Mouse (Mus musculus): ENCODE results near the gene Prune2. TPM values are rescaled to one million over a fixed set of nuclear protein-coding genes. Genes with fewer than 3 reads are reported as not detected.
"Not testable (repeated sequence)": the region's sequence is repeated elsewhere in the genome, so short reads cannot be mapped to it uniquely, and the experiment has no call there.

Gene Prune2
- polyA plus RNA-seq, 1 experiment from 2014 or later = 7.7 TPM

GRCm38 (mm10) chr19:17166288-17166687 lies 210.4 kb downstream of the Prune2 start:
- H3K9ac ChIP-seq (replicated peaks; ENCODE audit: low read length) = no peak overlapping the region
- no peak overlapping the region for H3K27ac ChIP-seq (replicated peaks; ENCODE audit: low read depth, low read length)
- ATAC-seq (ENCODE audit: low FRiP score, low TSS enrichment) = no peak
- H3K27me3 ChIP-seq (ENCODE audit: control insufficient read depth, insufficient read depth, low read length) = no peaks in the 10 kb centered on the region
- H3K4me2 ChIP-seq (ENCODE audit: low read length) = no peak overlapping the region
- no peaks in the 10 kb centered on the region for H3K9me3 ChIP-seq (ENCODE audit: control insufficient read depth, low read length)
- no peak overlapping the region for H3K4me3 ChIP-seq (replicated peaks; ENCODE audit: low read depth, low read length)
- 89% methylated on average over 7 of the region's 7 CpGs for WGBS
- DNase-seq = no peak
- H3K36me3 ChIP-seq (ENCODE audit: control insufficient read depth, insufficient read depth, low read length) = no peaks in the 10 kb centered on the region
- H3K4me1 ChIP-seq (ENCODE audit: control insufficient read depth, insufficient read depth, low read length) = no peaks in the 10 kb centered on the region

GRCm38 (mm10) chr19:17168186-17168585 lies 212.3 kb downstream of the Prune2 start:
- DNase-seq (no peak), ATAC-seq (ENCODE audit: low FRiP score, low TSS enrichment) (no peak)
- Histone ChIP-seq H3K4me1 (ENCODE audit: control insufficient read depth, insufficient read depth, low read length) (no peaks in the 10 kb centered on the region), H3K36me3 (ENCODE audit: control insufficient read depth, insufficient read depth, low read length) (no peaks in the 10 kb centered on the region), H3K9me3 (ENCODE audit: control insufficient read depth, low read length) (no peaks in the 10 kb centered on the region), H3K27ac (replicated peaks; ENCODE audit: low read depth, low read length) (no peak overlapping the region), H3K4me3 (replicated peaks; ENCODE audit: low read depth, low read length) (no peak overlapping the region), H3K27me3 (ENCODE audit: control insufficient read depth, insufficient read depth, low read length) (no peaks in the 10 kb centered on the region), H3K9ac (replicated peaks; ENCODE audit: low read length) (no peak overlapping the region), H3K4me2 (ENCODE audit: low read length) (no peak overlapping the region)
- WGBS = 82% methylated on average over 9 of the region's 9 CpGs

DNA sequence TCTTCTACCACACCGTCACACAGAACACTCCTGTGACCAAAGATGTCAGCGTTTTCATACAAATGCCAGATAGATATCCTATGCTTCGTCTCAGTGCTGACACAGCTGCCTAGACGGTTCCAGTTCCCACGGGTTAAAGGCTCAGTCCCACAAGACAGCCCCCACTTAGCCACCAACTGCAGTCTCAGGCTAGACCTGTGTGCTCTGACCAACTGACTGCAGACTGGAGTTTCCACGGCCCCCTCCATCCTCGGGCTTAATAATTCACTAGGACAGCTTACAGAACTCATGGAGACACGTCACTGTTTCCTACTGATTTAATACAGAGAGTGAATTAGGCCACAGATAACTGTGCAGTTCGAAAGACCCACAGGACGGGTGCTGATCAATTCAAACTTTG lies 213.8 kb downstream of the Prune2 start:
- no peak for ATAC-seq (ENCODE audit: low FRiP score, low TSS enrichment)
- H3K36me3 ChIP-seq (ENCODE audit: control insufficient read depth, insufficient read depth, low read length) = no peaks in the 10 kb centered on the region
- DNase-seq = no peak

DNA sequence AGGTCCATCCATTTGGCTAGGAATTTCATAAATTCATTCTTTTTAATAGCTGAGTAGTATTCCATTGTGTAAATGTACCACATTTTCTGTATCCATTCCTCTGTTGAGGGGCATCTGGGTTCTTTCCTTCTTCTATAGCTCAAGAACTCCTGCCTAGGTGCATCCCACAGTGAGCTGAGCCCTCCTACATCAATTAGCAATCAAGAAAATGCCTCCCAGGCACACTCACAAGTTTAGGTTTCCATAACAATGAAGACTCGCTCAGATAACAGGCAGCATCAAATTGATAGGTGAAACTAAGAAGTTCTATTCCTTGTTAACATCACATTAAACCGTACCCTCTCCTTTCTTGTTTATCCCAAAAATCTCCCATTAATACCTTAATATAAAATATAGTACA lies 218.6 kb downstream of the Prune2 start:
- DNase-seq; H3K4me1 ChIP-seq (ENCODE audit: control insufficient read depth, insufficient read depth, low read length); H3K4me3 ChIP-seq (replicated peaks; ENCODE audit: low read depth, low read length); H3K9ac ChIP-seq (replicated peaks; ENCODE audit: low read length); H3K27ac ChIP-seq (replicated peaks; ENCODE audit: low read depth, low read length); H3K36me3 ChIP-seq (ENCODE audit: control insufficient read depth, insufficient read depth, low read length); H3K9me3 ChIP-seq (ENCODE audit: control insufficient read depth, low read length); H3K27me3 ChIP-seq (ENCODE audit: control insufficient read depth, insufficient read depth, low read length); ATAC-seq (ENCODE audit: low FRiP score, low TSS enrichment); H3K4me2 ChIP-seq (ENCODE audit: low read length): not testable (repeated sequence)
- WGBS = 91% methylated on average over 2 of the region's 2 CpGs

More for the DNA sequence above, 213.8 kb downstream of the Prune2 start:
- 80% methylated on average over 10 of the region's 10 CpGs for WGBS
- no peaks in the 10 kb centered on the region for H3K9me3 ChIP-seq (ENCODE audit: control insufficient read depth, low read length)
- no peak overlapping the region for H3K27ac ChIP-seq (replicated peaks; ENCODE audit: low read depth, low read length)
- H3K27me3 ChIP-seq (ENCODE audit: control insufficient read depth, insufficient read depth, low read length) = no peaks in the 10 kb centered on the region
- H3K4me2 ChIP-seq (ENCODE audit: low read length) = no peak overlapping the region
- H3K9ac ChIP-seq (replicated peaks; ENCODE audit: low read length) = no peak overlapping the region
- no peaks in the 10 kb centered on the region for H3K4me1 ChIP-seq (ENCODE audit: control insufficient read depth, insufficient read depth, low read length)
- no peak overlapping the region for H3K4me3 ChIP-seq (replicated peaks; ENCODE audit: low read depth, low read length)

DNA sequence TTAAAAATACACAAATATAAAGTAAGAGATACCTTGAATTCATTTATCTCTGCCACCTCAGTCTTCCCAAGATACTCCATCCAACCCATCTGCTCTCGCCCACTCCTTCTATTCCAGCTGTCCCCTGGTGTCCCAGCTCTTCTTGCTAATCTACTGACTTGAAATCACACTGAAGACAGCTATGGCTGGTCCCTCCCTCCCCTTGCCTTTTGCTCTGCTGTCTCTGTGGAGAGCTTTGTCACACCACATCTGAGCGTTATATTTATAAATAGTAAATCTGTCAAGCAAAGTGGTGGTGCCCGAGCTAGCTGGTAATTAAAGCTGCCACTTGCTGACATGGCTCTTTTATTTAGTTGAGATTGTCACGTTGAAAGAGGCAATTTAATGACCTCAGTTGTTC lies 224.6 kb downstream of the Prune2 start:
- DNase-seq = no peak
- no peak overlapping the region for H3K4me3 ChIP-seq (replicated peaks; ENCODE audit: low read depth, low read length)
- H3K27me3 ChIP-seq (ENCODE audit: control insufficient read depth, insufficient read depth, low read length) = no peaks in the 10 kb centered on the region
- H3K9ac ChIP-seq (replicated peaks; ENCODE audit: low read length) = no peak overlapping the region
- WGBS = 47% methylated on average over 4 of the region's 4 CpGs
- no peaks in the 10 kb centered on the region for H3K9me3 ChIP-seq (ENCODE audit: control insufficient read depth, low read length)
- no peak overlapping the region for H3K27ac ChIP-seq (replicated peaks; ENCODE audit: low read depth, low read length)
- H3K4me1 ChIP-seq (ENCODE audit: control insufficient read depth, insufficient read depth, low read length) = no peaks in the 10 kb centered on the region
- no peaks in the 10 kb centered on the region for H3K36me3 ChIP-seq (ENCODE audit: control insufficient read depth, insufficient read depth, low read length)
- no peak overlapping the region for H3K4me2 ChIP-seq (ENCODE audit: low read length)
- ATAC-seq (ENCODE audit: low FRiP score, low TSS enrichment) = no peak

DNA sequence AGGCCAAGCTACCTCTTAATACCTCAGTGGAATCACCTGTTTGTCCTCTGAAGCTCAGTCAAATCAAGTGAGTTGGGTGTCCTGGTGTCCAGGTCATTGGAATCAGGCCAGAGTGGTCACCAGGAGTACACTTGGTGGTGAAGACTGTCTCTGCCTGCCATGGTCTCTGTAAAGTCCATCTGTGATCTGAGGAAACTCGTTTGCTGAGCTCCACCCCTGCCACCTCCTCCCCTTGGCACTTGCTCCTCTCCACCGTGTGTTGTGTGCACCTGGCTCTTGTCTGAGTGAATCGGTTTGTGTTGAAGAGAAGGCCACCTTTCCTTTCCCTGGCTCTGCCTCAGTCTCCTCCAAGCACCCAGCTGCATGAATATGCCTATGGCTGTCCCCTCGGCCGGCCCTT lies 238.8 kb downstream of the Prune2 start:
- WGBS = 88% methylated on average over 5 of the region's 5 CpGs
- ATAC-seq (ENCODE audit: low FRiP score, low TSS enrichment) (no peak), DNase-seq (no peak)
- H3K36me3 ChIP-seq (ENCODE audit: control insufficient read depth, insufficient read depth, low read length) = no peaks in the 10 kb centered on the region
- H3K9ac ChIP-seq (replicated peaks; ENCODE audit: low read length) = no peak overlapping the region
- no peak overlapping the region for H3K4me3 ChIP-seq (replicated peaks; ENCODE audit: low read depth, low read length)
- H3K4me2 ChIP-seq (ENCODE audit: low read length) = no peak overlapping the region
- H3K27ac ChIP-seq (replicated peaks; ENCODE audit: low read depth, low read length) = no peak overlapping the region
- no peaks in the 10 kb centered on the region for H3K9me3 ChIP-seq (ENCODE audit: control insufficient read depth, low read length)
- no peaks in the 10 kb centered on the region for H3K4me1 ChIP-seq (ENCODE audit: control insufficient read depth, insufficient read depth, low read length)
- no peaks in the 10 kb centered on the region for H3K27me3 ChIP-seq (ENCODE audit: control insufficient read depth, insufficient read depth, low read length)

DNA sequence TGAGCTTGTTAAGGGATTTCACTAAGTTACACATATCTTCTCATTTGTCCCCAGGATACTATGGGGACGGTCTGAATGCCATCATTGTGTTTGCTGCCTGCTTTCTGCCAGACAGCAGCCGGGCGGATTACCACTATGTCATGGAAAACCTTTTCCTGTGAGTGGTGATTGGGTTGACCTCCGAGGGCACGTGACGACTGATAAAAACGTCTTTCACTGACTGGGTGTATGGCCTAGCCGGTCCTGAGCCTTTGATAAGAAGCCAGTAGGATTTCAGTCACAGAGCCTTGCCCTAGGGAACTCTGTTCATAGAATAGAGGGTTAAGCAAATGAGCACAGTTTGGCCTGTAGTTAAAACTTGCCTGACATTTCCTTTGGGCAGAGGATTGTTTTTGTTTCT lies 243.1 kb downstream of the Prune2 start:
- no peak overlapping the region for H3K27ac ChIP-seq (replicated peaks; ENCODE audit: low read depth, low read length)
- no peak overlapping the region for H3K4me3 ChIP-seq (replicated peaks; ENCODE audit: low read depth, low read length)
- H3K9ac ChIP-seq (replicated peaks; ENCODE audit: low read length) = no peak overlapping the region
- no peak for ATAC-seq (ENCODE audit: low FRiP score, low TSS enrichment)
- H3K27me3 ChIP-seq (ENCODE audit: control insufficient read depth, insufficient read depth, low read length) = no peaks in the 10 kb centered on the region
- no peak overlapping the region for H3K4me2 ChIP-seq (ENCODE audit: low read length)
- DNase-seq = peak; percentile 25
- no peaks in the 10 kb centered on the region for H3K4me1 ChIP-seq (ENCODE audit: control insufficient read depth, insufficient read depth, low read length)
- no peaks in the 10 kb centered on the region for H3K36me3 ChIP-seq (ENCODE audit: control insufficient read depth, insufficient read depth, low read length)
- no peaks in the 10 kb centered on the region for H3K9me3 ChIP-seq (ENCODE audit: control insufficient read depth, low read length)
- 43% methylated on average over 8 of the region's 8 CpGs for WGBS

- WGBS = 90% methylated on average over 7 of the region's 7 CpGs
- Histone ChIP-seq H3K36me3 (ENCODE audit: control insufficient read depth, insufficient read depth, low read length) (no peaks in the 10 kb centered on the region), H3K27me3 (ENCODE audit: control insufficient read depth, insufficient read depth, low read length) (no peaks in the 10 kb centered on the region), H3K9me3 (ENCODE audit: control insufficient read depth, low read length) (no peaks in the 10 kb centered on the region), H3K4me1 (ENCODE audit: control insufficient read depth, insufficient read depth, low read length) (no peaks in the 10 kb centered on the region), H3K4me3 (replicated peaks; ENCODE audit: low read depth, low read length) (no peak overlapping the region), H3K9ac (replicated peaks; ENCODE audit: low read length) (no peak overlapping the region), H3K4me2 (ENCODE audit: low read length) (no peak overlapping the region), H3K27ac (replicated peaks; ENCODE audit: low read depth, low read length) (no peak overlapping the region)
- ATAC-seq (ENCODE audit: low FRiP score, low TSS enrichment) = no peak
- no peak for DNase-seq
Observed at GRCm38 (mm10) chr19:17207141-17207540, 251.2 kb downstream of the Prune2 start.

DNA sequence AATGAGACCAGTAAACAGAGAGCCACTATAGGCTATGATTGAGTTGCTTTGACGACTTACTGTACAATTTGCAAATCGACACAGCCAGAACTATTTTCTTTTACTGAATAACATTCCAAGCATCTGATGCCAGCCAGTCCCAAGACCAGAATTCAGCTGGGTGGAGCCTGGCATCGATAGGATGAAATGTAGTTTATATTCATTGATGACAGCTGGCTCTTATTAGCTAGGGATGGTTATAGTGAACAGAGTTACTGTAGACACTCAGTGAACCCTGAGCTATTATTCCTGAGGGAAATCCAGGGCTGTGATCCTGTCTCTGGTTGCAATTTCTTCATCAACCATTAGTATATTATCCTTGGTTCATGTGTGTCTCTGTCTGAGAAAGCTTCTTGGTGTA lies 254.6 kb downstream of the Prune2 start:
- ATAC-seq (ENCODE audit: low FRiP score, low TSS enrichment) = no peak
- DNase-seq = no peak
- Histone ChIP-seq H3K9me3 (ENCODE audit: control insufficient read depth, low read length) (no peaks in the 10 kb centered on the region), H3K4me1 (ENCODE audit: control insufficient read depth, insufficient read depth, low read length) (no peaks in the 10 kb centered on the region), H3K9ac (replicated peaks; ENCODE audit: low read length) (no peak overlapping the region), H3K36me3 (ENCODE audit: control insufficient read depth, insufficient read depth, low read length) (no peaks in the 10 kb centered on the region), H3K4me2 (ENCODE audit: low read length) (no peak overlapping the region), H3K27me3 (ENCODE audit: control insufficient read depth, insufficient read depth, low read length) (no peaks in the 10 kb centered on the region), H3K27ac (replicated peaks; ENCODE audit: low read depth, low read length) (no peak overlapping the region), H3K4me3 (replicated peaks; ENCODE audit: low read depth, low read length) (no peak overlapping the region)
- 89% methylated on average over 3 of the region's 3 CpGs for WGBS

Data from midbrain, embryonic 14.5 days (tissue).